Mouse (Mus musculus) MEL (cell line): ENCODE results near the gene Hrk. TPM values are rescaled to one million over a fixed set of nuclear protein-coding genes. Genes with fewer than 3 reads are reported as not detected.

Experiments
- DNase-seq: peaks from one replicate; pipeline ENCODE4 v3.0.0; 2011; ENCODE audit warnings: low read depth, low spot score
- H3K27ac ChIP-seq: 2 replicates; pipeline ENCODE4 v1.5.1; 2012; ENCODE audit warnings: low read depth, mild to moderate bottlenecking, control low read depth, low read length, moderate library complexity; ENCODE audit not compliant: control insufficient read depth
- H3K27me3 ChIP-seq, 2 experiments: fragments of 150-350 bp in 1 of 2; sonication (generic) in 1 of 2; 2 replicates each; pipeline ENCODE4 v1.6.1; 2012; ENCODE audit warnings: low read length in 2 of 2, mild to moderate bottlenecking in 2 of 2, improper control_type of control experiment in 1 of 2, moderate library complexity in 1 of 2; ENCODE audit not compliant: insufficient read depth in 2 of 2, control insufficient read depth in 1 of 2
- H3K36me3 ChIP-seq, 2 experiments: 2 replicates each; pipeline ENCODE4 v1.6.1; 2012 to 2014; ENCODE audit warnings: low read length in 2 of 2, improper control_type of control experiment in 1 of 2, inconsistent platforms in 1 of 2, mild to moderate bottlenecking in 1 of 2; ENCODE audit not compliant: insufficient read depth in 2 of 2, control insufficient read depth in 1 of 2
- H3K4me1 ChIP-seq, 2 experiments: fragments of 150-350 bp in 1 of 2; sonication (generic) in 1 of 2; 2 replicates each; pipeline ENCODE4 v1.6.1; 2012; ENCODE audit warnings: low read length in 2 of 2, improper control_type of control experiment in 1 of 2, mild to moderate bottlenecking in 1 of 2; ENCODE audit not compliant: insufficient read depth in 2 of 2, control insufficient read depth in 1 of 2
- H3K4me3 ChIP-seq, 2 experiments: fragments of 150-350 bp in 1 of 2; sonication (generic) in 1 of 2; 2 replicates each; pipeline ENCODE4 v1.5.1; 2012; ENCODE audit warnings: low read depth in 2 of 2, low read length in 2 of 2, mild to moderate bottlenecking in 2 of 2, moderate library complexity in 2 of 2, control low read depth in 1 of 2, improper control_type of control experiment in 1 of 2; ENCODE audit not compliant: control insufficient read depth in 1 of 2, insufficient read depth in 1 of 2
- H3K79me2 ChIP-seq: 2 replicates; pipeline ENCODE4 v1.6.1; 2012; ENCODE audit warnings: mild to moderate bottlenecking, low read length, moderate library complexity; ENCODE audit not compliant: control insufficient read depth, poor library complexity, insufficient read depth
- H3K9ac ChIP-seq: 2 replicates; pipeline ENCODE4 v1.6.1; 2012; ENCODE audit warnings: low read depth, mild to moderate bottlenecking, control low read depth, low read length, moderate library complexity; ENCODE audit not compliant: control insufficient read depth, poor library complexity, severe bottlenecking
- H3K9me3 ChIP-seq: fragments of 150-350 bp; sonication (generic); replicated peaks from 2 replicates; pipeline ENCODE4 v1.6.1; 2012; ENCODE audit warnings: mild to moderate bottlenecking, low read length, improper control_type of control experiment, moderate library complexity; ENCODE audit not compliant: insufficient read depth
- BHLHE40 ChIP-seq: IDR thresholded peaks from 2 replicates; pipeline ENCODE4 v1.6.1; 2012; ENCODE audit warnings: low read depth, mild to moderate bottlenecking, inconsistent platforms, low read length, improper control_type of control experiment, borderline replicate concordance
- CHD2 ChIP-seq: IDR thresholded peaks from 2 replicates; pipeline ENCODE4 v1.6.1; 2011; ENCODE audit warnings: low read length, improper control_type of control experiment
- CTCF ChIP-seq, 3 experiments: IDR thresholded peaks in 2 of 3; conservative IDR thresholded peaks in 1 of 3; 2 replicates each; pipeline ENCODE4 v1.5.1; 2011 to 2012; ENCODE audit warnings: low read length in 3 of 3, low read depth in 2 of 3, mild to moderate bottlenecking in 2 of 3, improper control_type of control experiment in 1 of 3, inconsistent platforms in 1 of 3, mixed read lengths in 1 of 3, moderate library complexity in 1 of 3; ENCODE audit not compliant: control insufficient read depth in 1 of 3, insufficient read depth in 1 of 3, poor library complexity in 1 of 3, severe bottlenecking in 1 of 3
- E2F4 ChIP-seq: IDR thresholded peaks from 2 replicates; pipeline ENCODE4 v1.6.1; 2011; ENCODE audit warnings: low read depth, low read length, improper control_type of control experiment, borderline replicate concordance
- ELF1 ChIP-seq: IDR thresholded peaks from 2 replicates; pipeline ENCODE4 v1.6.1; 2014; ENCODE audit warnings: low read depth, mild to moderate bottlenecking, inconsistent platforms, low read length, improper control_type of control experiment, moderate library complexity
- GATA1 ChIP-seq: IDR thresholded peaks from 2 replicates; pipeline ENCODE4 v1.6.1; 2011; ENCODE audit warnings: low read depth, low read length, improper control_type of control experiment
- HCFC1 ChIP-seq: IDR thresholded peaks from 2 replicates; pipeline ENCODE4 v1.6.1; 2012; ENCODE audit warnings: low read depth, mild to moderate bottlenecking, inconsistent platforms, low read length, improper control_type of control experiment, moderate library complexity
- KAT2A ChIP-seq: conservative IDR thresholded peaks from 2 replicates; pipeline ENCODE4 v1.6.1; 2012; ENCODE audit warnings: low read depth, low read length, improper control_type of control experiment, inconsistent platforms
- MAFK ChIP-seq: IDR thresholded peaks from 2 replicates; pipeline ENCODE4 v1.6.1; 2011; ENCODE audit warnings: low read depth, mild to moderate bottlenecking, low read length, improper control_type of control experiment, borderline replicate concordance
- MAZ ChIP-seq: IDR thresholded peaks from 2 replicates; pipeline ENCODE4 v1.6.1; 2012; ENCODE audit warnings: low read depth, mild to moderate bottlenecking, inconsistent platforms, low read length, improper control_type of control experiment
- MEF2A ChIP-seq: IDR thresholded peaks from 2 replicates; pipeline ENCODE4 v1.6.1; 2014; ENCODE audit warnings: low read depth, mild to moderate bottlenecking, inconsistent platforms, low read length, improper control_type of control experiment; ENCODE audit not compliant: poor library complexity, insufficient replicate concordance, severe bottlenecking; ENCODE audit errors: extremely low read depth
- MXI1 ChIP-seq: IDR thresholded peaks from 2 replicates; pipeline ENCODE4 v1.6.1; 2011; ENCODE audit warnings: mild to moderate bottlenecking, low read depth, low read length, improper control_type of control experiment
- NELFE ChIP-seq: IDR thresholded peaks from 2 replicates; pipeline ENCODE4 v1.6.1; 2011; ENCODE audit warnings: low read depth, low read length, improper control_type of control experiment
- POLR2AphosphoS2 ChIP-seq: IDR thresholded peaks from 2 replicates; pipeline ENCODE4 v1.6.1; 2011; ENCODE audit warnings: low read length, improper control_type of control experiment
- RAD21 ChIP-seq: IDR thresholded peaks from 2 replicates; pipeline ENCODE4 v1.6.1; 2011; ENCODE audit warnings: mild to moderate bottlenecking, low read depth, low read length, improper control_type of control experiment
- SIN3A ChIP-seq: IDR thresholded peaks from 2 replicates; pipeline ENCODE4 v1.6.1; 2012; ENCODE audit warnings: low read length, improper control_type of control experiment, inconsistent platforms
- TAL1 ChIP-seq: IDR thresholded peaks from 2 replicates; pipeline ENCODE4 v1.6.1; 2012; ENCODE audit warnings: mild to moderate bottlenecking, inconsistent platforms, low read length, moderate library complexity, mixed read lengths
- USF1 ChIP-seq: IDR thresholded peaks from 2 replicates; pipeline ENCODE4 v1.6.1; 2014; ENCODE audit warnings: low read depth, mild to moderate bottlenecking, inconsistent platforms, low read length, improper control_type of control experiment, moderate library complexity
- USF2 ChIP-seq, 2 experiments: IDR thresholded peaks; 2 replicates each; pipeline ENCODE4 v1.6.1; 2011 to 2012; ENCODE audit warnings: improper control_type of control experiment in 2 of 2, low read length in 2 of 2, borderline replicate concordance in 1 of 2, inconsistent platforms in 1 of 2, low read depth in 1 of 2, mild to moderate bottlenecking in 1 of 2; ENCODE audit not compliant: insufficient read depth in 1 of 2
- ZC3H11A ChIP-seq: IDR thresholded peaks from 2 replicates; pipeline ENCODE4 v1.6.1; 2012; ENCODE audit warnings: low read depth, mild to moderate bottlenecking, inconsistent platforms, low read length, improper control_type of control experiment
- ZKSCAN1 ChIP-seq: IDR thresholded peaks from 2 replicates; pipeline ENCODE4 v1.6.1; 2012; ENCODE audit warnings: low read depth, mild to moderate bottlenecking, inconsistent platforms, low read length, improper control_type of control experiment, moderate library complexity
- ZMIZ1 ChIP-seq: IDR thresholded peaks from 2 replicates; pipeline ENCODE4 v1.6.1; 2012; ENCODE audit warnings: low read depth, mild to moderate bottlenecking, inconsistent platforms, low read length, improper control_type of control experiment, moderate library complexity
- polyA plus RNA-seq, 2 experiments: library from polyadenylated mRNA; stranded (reverse) in 1 of 2; unstranded in 1 of 2; fragments of >175 nt in 1 of 2; fragments of >200 nt in 1 of 2; gene quantifications; 2 replicates each; pipeline versions ENCODE4 v1.2.1 to v1.2.4; 2012; ENCODE audit warnings: low replicate concordance in 2 of 2, low read depth in 1 of 2; ENCODE audit not compliant: insufficient read length in 2 of 2, insufficient read depth in 1 of 2, missing spikeins in 1 of 2
- total RNA-seq: library from RNA; depleted of rRNA; stranded (reverse); fragments of 300-350 nt; gene quantifications from 2 replicates; pipeline ENCODE4 v1.2.3, GENCODE M21; 2012

The Hrk gene
- total and polyA plus RNA-seq, 3 experiments = not detected

GRCm38 (mm10) chr5:118139630-118140029 is 24.8 kb upstream of the Hrk start:
- H3K36me3 ChIP-seq = no peaks in the 10 kb centered on the region; a peak in 1 of 4 replicates
- DNase-seq = no peak
- H3K79me2 ChIP-seq = peaks cover 1% of the 10 kb centered on the region; the same call in 1 of the 2 replicates
- no peak overlapping the region for H3K4me3 ChIP-seq
- H3K4me1 ChIP-seq = no peaks in the 10 kb centered on the region
- no peaks in the 10 kb centered on the region for H3K27me3 ChIP-seq
- H3K9me3 ChIP-seq = no peaks in the 10 kb centered on the region
- no peak overlapping the region for H3K9ac ChIP-seq
- TF ChIP-seq USF2 (IDR thresholded peaks at IDR 0.05; ENCODE audit: borderline replicate concordance in 1 of 2, insufficient read depth in 1 of 2, low read depth in 1 of 2, low read length in 2 of 2) (no peak), E2F4 (no peak), GATA1 (no peak), ELF1 (no peak), ZMIZ1 (no peak), KAT2A (no peak), TAL1 (no peak), MEF2A (no peak), MAFK (no peak), USF1 (no peak), MXI1 (no peak), RAD21 (no peak), ZC3H11A (no peak), CTCF (IDR thresholded peaks at IDR 0.05 in 2 of 3, conservative IDR thresholded peaks at IDR 0.05 in 1 of 3; ENCODE audit: control insufficient read depth in 1 of 3, insufficient read depth in 1 of 3, low read depth in 2 of 3, low read length in 3 of 3, poor library complexity in 1 of 3, severe bottlenecking in 1 of 3) (no peak), NELFE (no peak), BHLHE40 (no peak), CHD2 (no peak), POLR2AphosphoS2 (no peak)
- no peak overlapping the region for H3K27ac ChIP-seq

GRCm38 (mm10) chr5:118142471-118142870 is 22.0 kb upstream of the Hrk start:
- no peak overlapping the region for H3K4me3 ChIP-seq
- no peaks in the 10 kb centered on the region; a peak in 1 of 4 replicates for H3K36me3 ChIP-seq
- TF ChIP-seq RAD21 (no peak), MAZ (no peak), E2F4 (no peak), POLR2AphosphoS2 (no peak), SIN3A (no peak), ZKSCAN1 (no peak), HCFC1 (no peak)
- no peaks in the 10 kb centered on the region for H3K27me3 ChIP-seq
- no peak overlapping the region for H3K9ac ChIP-seq
- DNase-seq = no peak
- no peaks in the 10 kb centered on the region for H3K4me1 ChIP-seq
- H3K27ac ChIP-seq = no peak overlapping the region
- no peaks in the 10 kb centered on the region for H3K9me3 ChIP-seq
- peaks cover 11% of the 10 kb centered on the region for H3K79me2 ChIP-seq
